Mouse (Mus musculus) ES-E14 (cell line): ENCODE measurements around the gene Sh2d6.

ENCODE experiments used
- CHD2 ChIP-seq: IDR thresholded peaks from 2 replicates; pipeline ENCODE4 v1.6.1; 2014; ENCODE audit warnings: mild to moderate bottlenecking, low read depth, low read length, inconsistent platforms
- HCFC1 ChIP-seq: IDR thresholded peaks from 2 replicates; pipeline ENCODE4 v1.6.1; 2012; ENCODE audit warnings: low read length, inconsistent platforms, borderline replicate concordance; ENCODE audit not compliant: insufficient read depth
- ZC3H11A ChIP-seq: IDR thresholded peaks from 2 replicates; pipeline ENCODE4 v1.6.1; 2012; ENCODE audit warnings: low read depth, mild to moderate bottlenecking, inconsistent platforms, low read length, borderline replicate concordance

- no peak for TF ChIP-seq ZC3H11A
- TF ChIP-seq CHD2 = no peak
- TF ChIP-seq HCFC1 = no peak
Observed at GRCm38 (mm10) chr6:72466171-72466570, 55.3 kb downstream of the Sh2d6 start.
